Mouse (Mus musculus): ENCODE results near the gene Hoxc10. TPM values are rescaled to one million over a fixed set of nuclear protein-coding genes. Genes with fewer than 3 reads are reported as not detected.

Hoxc10 gene
- polyA plus RNA-seq, 1 experiment from 2014 or later = not detected

GRCm38 (mm10) chr15:102955833-102956640 lies 10.6 kb upstream of the Hoxc10 start:
- 4% methylated on average over 40 of the region's 40 CpGs for WGBS (ENCODE audit: missing documents)
- H3K4me3 ChIP-seq (ENCODE audit: inconsistent target) = no peak overlapping the region
- no peak overlapping the region for H3K27ac ChIP-seq
- no peaks in the 10 kb centered on the region for H3K79me2 ChIP-seq (ENCODE audit: inconsistent target)
- no peaks in the 10 kb centered on the region for H3K36me3 ChIP-seq (ENCODE audit: inconsistent target)

- H3K27ac ChIP-seq = no peak overlapping the region
- no peaks in the 10 kb centered on the region for H3K36me3 ChIP-seq (ENCODE audit: inconsistent target)
- no peaks in the 10 kb centered on the region for H3K79me2 ChIP-seq (ENCODE audit: inconsistent target)
- H3K4me3 ChIP-seq (ENCODE audit: inconsistent target) = no peak overlapping the region
- 9% methylated on average over 12 of the region's 12 CpGs for WGBS (ENCODE audit: missing documents)
Measured at GRCm38 (mm10) chr15:102956906-102957305, 9.7 kb upstream of the Hoxc10 start.

GRCm38 (mm10) chr15:102959663-102960191 lies 6.9 kb upstream of the Hoxc10 start:
- no peak overlapping the region for H3K27ac ChIP-seq
- no peaks in the 10 kb centered on the region for H3K79me2 ChIP-seq (ENCODE audit: inconsistent target)
- no peak overlapping the region for H3K4me3 ChIP-seq (ENCODE audit: inconsistent target)
- 7% methylated on average over 13 of the region's 13 CpGs for WGBS (ENCODE audit: missing documents)
- no peaks in the 10 kb centered on the region for H3K36me3 ChIP-seq (ENCODE audit: inconsistent target)

GRCm38 (mm10) chr15:102961728-102962127 lies 4.9 kb upstream of the Hoxc10 start:
- WGBS (ENCODE audit: missing documents) = 8% methylated on average over 5 of the region's 6 CpGs
- H3K79me2 ChIP-seq (ENCODE audit: inconsistent target) = no peaks in the 10 kb centered on the region
- H3K27ac ChIP-seq = no peak overlapping the region
- H3K4me3 ChIP-seq (ENCODE audit: inconsistent target) = no peak overlapping the region
- no peaks in the 10 kb centered on the region for H3K36me3 ChIP-seq (ENCODE audit: inconsistent target)

GRCm38 (mm10) chr15:102962492-102962891 lies 4.1 kb upstream of the Hoxc10 start:
- Histone ChIP-seq H3K36me3 (ENCODE audit: inconsistent target) (no peaks in the 10 kb centered on the region), H3K79me2 (ENCODE audit: inconsistent target) (no peaks in the 10 kb centered on the region), H3K4me3 (ENCODE audit: inconsistent target) (no peak overlapping the region), H3K27ac (no peak overlapping the region)
- WGBS (ENCODE audit: missing documents) = 12% methylated on average over 13 of the region's 13 CpGs

GRCm38 (mm10) chr15:102963259-102963658 lies 3.3 kb upstream of the Hoxc10 start:
- no peaks in the 10 kb centered on the region for H3K79me2 ChIP-seq (ENCODE audit: inconsistent target)
- H3K4me3 ChIP-seq (ENCODE audit: inconsistent target) = no peak overlapping the region
- H3K27ac ChIP-seq = no peak overlapping the region
- H3K36me3 ChIP-seq (ENCODE audit: inconsistent target) = no peaks in the 10 kb centered on the region
- WGBS (ENCODE audit: missing documents) = 7% methylated on average over 8 of the region's 8 CpGs

- H3K27ac ChIP-seq = no peak overlapping the region
- no peaks in the 10 kb centered on the region for H3K79me2 ChIP-seq (ENCODE audit: inconsistent target)
- no peak overlapping the region for H3K4me3 ChIP-seq (ENCODE audit: inconsistent target)
- WGBS (ENCODE audit: missing documents) = 3% methylated on average over 28 of the region's 28 CpGs
- no peaks in the 10 kb centered on the region for H3K36me3 ChIP-seq (ENCODE audit: inconsistent target)
Measured at GRCm38 (mm10) chr15:102963671-102964640, 2.6 kb upstream of the Hoxc10 start.

- Histone ChIP-seq H3K79me2 (ENCODE audit: inconsistent target) (no peaks in the 10 kb centered on the region), H3K4me3 (ENCODE audit: inconsistent target) (no peak overlapping the region), H3K36me3 (ENCODE audit: inconsistent target) (no peaks in the 10 kb centered on the region), H3K27ac (no peak overlapping the region)
- WGBS (ENCODE audit: missing documents) = 11% methylated on average over 26 of the region's 26 CpGs
Measured at GRCm38 (mm10) chr15:102965003-102965891, 1.3 kb upstream of the Hoxc10 start.

- 6% methylated on average over 28 of the region's 30 CpGs for WGBS (ENCODE audit: missing documents)
- H3K79me2 ChIP-seq (ENCODE audit: inconsistent target) = no peaks in the 10 kb centered on the region
- H3K4me3 ChIP-seq (ENCODE audit: inconsistent target) = no peak overlapping the region
- H3K27ac ChIP-seq = no peak overlapping the region
- no peaks in the 10 kb centered on the region for H3K36me3 ChIP-seq (ENCODE audit: inconsistent target)
Measured at GRCm38 (mm10) chr15:102965892-102966775, 462 bp upstream of the Hoxc10 start.

- WGBS (ENCODE audit: missing documents) = 4% methylated on average over 12 of the region's 12 CpGs
- H3K4me3 ChIP-seq (ENCODE audit: inconsistent target) = no peak within 1 kb of the TSS
Measured at GRCm38 (mm10) chr15:102967312-102967510, 615 bp downstream of the Hoxc10 start, which contains the start of gene Hoxc5. Gene Hoxc5, plus strand, starts transcription at chr15:102967443.

GRCm38 (mm10) chr15:102967511-102968397 lies 1.2 kb downstream of the Hoxc10 start:
- 10% methylated on average over 34 of the region's 34 CpGs for WGBS (ENCODE audit: missing documents)
- no peak overlapping the region for H3K4me3 ChIP-seq (ENCODE audit: inconsistent target)
- H3K79me2 ChIP-seq (ENCODE audit: inconsistent target) = no peaks in the 10 kb centered on the region
- no peak overlapping the region for H3K27ac ChIP-seq
- H3K36me3 ChIP-seq (ENCODE audit: inconsistent target) = no peaks in the 10 kb centered on the region

More at GRCm38 (mm10) chr15:102967312-102967510, 615 bp downstream of the Hoxc10 start, which contains the start of gene Hoxc5:
- H3K27ac ChIP-seq = no peak within 1 kb of the TSS
- no peaks in the 10 kb centered on the region for H3K79me2 ChIP-seq (ENCODE audit: inconsistent target)
- no peaks in the 10 kb centered on the region for H3K36me3 ChIP-seq (ENCODE audit: inconsistent target)

- Histone ChIP-seq H3K79me2 (ENCODE audit: inconsistent target) (no peaks in the 10 kb centered on the region), H3K27ac (no peak overlapping the region), H3K36me3 (ENCODE audit: inconsistent target) (no peaks in the 10 kb centered on the region), H3K4me3 (ENCODE audit: inconsistent target) (no peak overlapping the region)
- 56% methylated on average over 1 of the region's 1 CpGs for WGBS (ENCODE audit: missing documents)
Measured at GRCm38 (mm10) chr15:102969296-102969695, 2.7 kb downstream of the Hoxc10 start.

GRCm38 (mm10) chr15:102970740-102971139 lies 4.1 kb downstream of the Hoxc10 start:
- Histone ChIP-seq H3K36me3 (ENCODE audit: inconsistent target) (no peaks in the 10 kb centered on the region), H3K79me2 (ENCODE audit: inconsistent target) (no peaks in the 10 kb centered on the region), H3K4me3 (ENCODE audit: inconsistent target) (no peak overlapping the region), H3K27ac (no peak overlapping the region)
- 4% methylated on average over 11 of the region's 12 CpGs for WGBS (ENCODE audit: missing documents)
